Mouse (Mus musculus): Measurements from ENCODE around the gene Meis1. TPM values are rescaled to one million over a fixed set of nuclear protein-coding genes. Genes with fewer than 3 reads are reported as not detected.

Gene Meis1
- polyA plus RNA-seq, 1 experiment, result 31.3 TPM

DNA sequence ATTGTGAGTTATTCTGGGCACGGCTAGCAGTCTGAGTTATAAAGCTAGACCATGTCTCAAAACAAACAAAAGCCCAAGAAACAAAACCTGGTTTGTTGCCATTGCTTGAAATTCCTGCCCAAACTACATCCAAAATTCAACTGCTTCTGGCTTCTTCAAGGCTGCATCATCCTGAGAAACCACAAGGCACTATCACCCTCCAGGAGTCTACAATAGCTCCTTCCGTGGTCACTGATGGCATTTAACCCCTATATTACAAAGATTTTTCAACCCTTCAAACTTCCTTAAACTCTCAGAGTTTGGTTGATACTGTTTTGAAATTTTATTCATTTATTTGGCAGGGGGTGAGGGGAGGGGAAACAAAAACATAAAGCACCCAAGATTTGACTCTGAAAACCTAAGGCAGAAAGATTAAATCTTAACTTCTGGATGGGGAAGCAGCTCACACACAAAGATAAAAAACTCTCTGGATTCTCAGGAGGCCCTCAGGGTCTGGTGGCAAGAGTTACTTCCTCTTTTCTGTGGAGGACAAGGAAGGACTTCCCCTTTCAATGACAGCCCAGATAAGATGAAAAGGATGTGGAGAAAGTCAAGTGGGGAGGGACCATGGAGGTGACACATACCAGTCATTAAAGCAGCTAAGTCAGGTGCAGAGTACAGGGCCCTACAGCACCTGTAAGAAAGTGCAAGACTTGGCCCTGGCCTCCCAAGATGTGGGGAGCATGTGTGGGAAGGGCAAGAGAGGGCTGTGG lies 94.0 kb downstream of the Meis1 start:
- no peak for DNase-seq
- TF ChIP-seq POLR2A (IDR thresholded peaks at IDR 0.05; ENCODE audit: borderline replicate concordance, extremely low read depth, low read depth, low read length) (no peak), CTCF (IDR thresholded peaks at IDR 0.05; ENCODE audit: insufficient read depth, low read length) (no peak)

DNA sequence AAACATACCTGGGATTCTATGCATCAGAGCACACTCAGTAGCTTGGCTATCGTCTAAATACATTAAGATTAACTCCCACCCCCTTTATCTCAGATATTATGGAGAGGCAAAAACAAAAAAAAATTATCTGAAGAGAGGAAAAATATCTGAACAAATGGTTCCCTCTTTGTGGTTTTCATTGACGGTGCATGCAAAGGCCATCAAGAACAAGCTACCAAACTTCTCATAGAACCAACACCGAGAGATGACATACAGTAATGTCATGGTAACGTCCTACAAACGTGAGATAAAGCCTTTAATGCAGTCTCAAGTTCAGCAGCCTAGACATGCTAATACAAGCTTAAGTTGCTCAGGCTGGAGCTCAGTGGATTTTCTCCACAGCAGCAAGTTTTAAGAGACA lies 95.5 kb downstream of the Meis1 start:
- DNase-seq, result no peak
- 70% methylated on average over 5 of the region's 5 CpGs for WGBS
- peaks cover 2% of the 10 kb centered on the region for H3K4me1 ChIP-seq (ENCODE audit: control insufficient read depth, insufficient read depth, low read length)
- TF ChIP-seq POLR2A (IDR thresholded peaks at IDR 0.05; ENCODE audit: borderline replicate concordance, extremely low read depth, low read depth, low read length) (no peak), CTCF (IDR thresholded peaks at IDR 0.05; ENCODE audit: insufficient read depth, low read length) (no peak)
- no peak overlapping the region for H3K4me3 ChIP-seq (replicated peaks; ENCODE audit: extremely low read depth, low read depth, low read length)

More for the DNA sequence above, 94.0 kb downstream of the Meis1 start:
- H3K4me1 ChIP-seq (ENCODE audit: control insufficient read depth, insufficient read depth, low read length), result peaks cover 2% of the 10 kb centered on the region
- WGBS, result 33% methylated on average over 2 of the region's 2 CpGs
- H3K4me3 ChIP-seq (replicated peaks; ENCODE audit: extremely low read depth, low read depth, low read length), result no peak overlapping the region

DNA sequence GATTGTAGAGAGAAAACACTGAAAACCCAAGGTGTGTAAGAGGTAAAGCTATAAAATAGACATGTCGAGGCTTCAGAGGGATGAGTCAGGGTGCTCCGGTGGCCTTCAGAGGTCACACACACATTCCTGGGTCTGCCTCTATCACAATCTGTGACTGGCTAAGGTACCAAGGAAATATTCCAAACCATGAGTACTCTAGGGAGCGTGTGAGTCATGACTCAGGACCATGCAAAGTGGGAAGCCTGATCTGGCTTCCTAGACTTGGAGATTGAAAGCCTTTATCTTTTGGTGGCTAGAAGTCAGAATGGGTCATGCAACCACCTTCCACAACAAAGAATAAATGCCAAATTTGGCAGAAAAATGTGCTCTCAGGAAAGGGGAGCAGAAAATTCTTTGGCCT lies 98.1 kb downstream of the Meis1 start:
- Histone ChIP-seq H3K4me1 (ENCODE audit: control insufficient read depth, insufficient read depth, low read length) (peaks cover 4% of the 10 kb centered on the region), H3K4me3 (replicated peaks; ENCODE audit: extremely low read depth, low read depth, low read length) (no peak overlapping the region)
- no peak for DNase-seq
- TF ChIP-seq CTCF (IDR thresholded peaks at IDR 0.05; ENCODE audit: insufficient read depth, low read length) (no peak), POLR2A (IDR thresholded peaks at IDR 0.05; ENCODE audit: borderline replicate concordance, extremely low read depth, low read depth, low read length) (no peak)
- WGBS, result 84% methylated on average over 3 of the region's 3 CpGs

DNA sequence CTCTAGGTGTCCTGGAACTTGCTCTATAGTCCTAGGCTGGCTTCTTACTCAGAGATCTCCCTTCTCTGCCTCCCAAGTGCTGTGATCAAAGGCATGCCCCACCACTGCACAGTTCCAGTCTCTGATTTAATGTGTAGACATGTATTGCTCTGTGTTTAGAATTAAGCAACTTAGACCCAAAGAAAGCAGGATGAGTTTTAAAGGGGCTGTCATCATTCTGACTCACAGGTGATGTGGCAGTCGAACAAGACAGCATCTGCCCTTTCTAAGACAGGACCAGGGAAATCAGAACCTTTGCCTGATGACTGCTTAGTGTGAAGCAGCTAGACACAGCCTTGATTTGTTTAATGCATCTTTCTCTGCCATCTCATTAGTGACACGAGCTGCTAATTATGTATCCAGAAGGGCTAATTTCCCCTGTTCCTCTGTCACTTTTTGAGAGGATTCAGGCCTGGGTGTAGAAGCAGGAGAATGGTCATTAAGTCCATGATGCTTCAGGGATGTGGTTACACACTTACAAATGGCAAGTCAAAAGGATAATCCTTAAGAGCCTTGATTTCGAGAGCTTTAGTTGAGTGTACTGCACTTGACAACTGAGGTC lies 99.5 kb downstream of the Meis1 start:
- Histone ChIP-seq H3K4me1 (ENCODE audit: control insufficient read depth, insufficient read depth, low read length) (peaks cover 2% of the 10 kb centered on the region), H3K4me3 (replicated peaks; ENCODE audit: extremely low read depth, low read depth, low read length) (no peak overlapping the region)
- 82% methylated on average over 3 of the region's 3 CpGs for whole genome bisulfite sequencing
- TF ChIP-seq POLR2A (IDR thresholded peaks at IDR 0.05; ENCODE audit: borderline replicate concordance, extremely low read depth, low read depth, low read length), result no peak
- no peak for TF ChIP-seq CTCF (IDR thresholded peaks at IDR 0.05; ENCODE audit: insufficient read depth, low read length)
- DNase-seq, result no peak

DNA sequence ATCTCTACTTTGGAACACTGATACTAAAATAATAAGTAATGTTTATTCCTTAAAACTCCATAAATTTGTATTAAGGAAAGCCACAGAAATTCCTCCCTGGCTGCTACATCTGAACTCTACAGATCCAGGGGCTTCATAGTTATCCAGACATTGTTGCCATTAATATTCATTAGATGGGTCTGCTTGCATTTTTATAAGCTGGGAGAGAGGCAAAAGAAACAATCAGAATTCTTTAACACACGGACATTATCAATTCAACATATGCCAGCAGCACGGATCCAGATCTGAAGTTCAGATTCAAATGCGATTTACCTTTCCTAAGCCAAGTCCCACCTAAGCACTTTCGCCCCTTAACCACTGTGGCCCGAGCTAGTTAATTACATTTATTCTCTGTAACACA lies 100.9 kb downstream of the Meis1 start:
- WGBS, result 89% methylated on average over 5 of the region's 5 CpGs
- TF ChIP-seq CTCF (IDR thresholded peaks at IDR 0.05; ENCODE audit: insufficient read depth, low read length) (no peak), POLR2A (IDR thresholded peaks at IDR 0.05; ENCODE audit: borderline replicate concordance, extremely low read depth, low read depth, low read length) (no peak)
- H3K4me3 ChIP-seq (replicated peaks; ENCODE audit: extremely low read depth, low read depth, low read length), result no peak overlapping the region
- peaks cover 4% of the 10 kb centered on the region for H3K4me1 ChIP-seq (ENCODE audit: control insufficient read depth, insufficient read depth, low read length)
- DNase-seq, result no peak

DNA sequence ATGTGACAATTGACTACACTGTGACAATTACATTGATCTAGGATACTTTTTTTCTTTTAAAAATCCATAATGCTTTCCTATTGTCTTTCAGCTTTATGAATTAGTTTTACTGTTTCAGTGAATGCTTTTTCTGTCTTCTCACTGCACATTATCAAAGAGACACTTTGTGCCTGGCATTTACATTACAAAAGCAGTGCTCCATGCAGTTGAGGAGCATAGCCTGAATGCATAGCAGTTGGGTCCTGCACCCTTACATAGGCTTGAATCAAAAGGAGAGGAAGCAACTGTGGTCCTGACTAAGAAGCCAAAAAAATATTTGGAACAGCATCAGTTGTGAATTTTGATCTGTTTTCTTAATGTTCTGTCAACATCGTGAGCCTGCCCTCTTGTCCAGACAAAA lies 105.5 kb downstream of the Meis1 start:
- TF ChIP-seq CTCF (IDR thresholded peaks at IDR 0.05; ENCODE audit: insufficient read depth, low read length), result no peak
- TF ChIP-seq POLR2A (IDR thresholded peaks at IDR 0.05; ENCODE audit: borderline replicate concordance, extremely low read depth, low read depth, low read length), result no peak
- DNase-seq, result no peak
- no peak overlapping the region for H3K4me3 ChIP-seq (replicated peaks; ENCODE audit: extremely low read depth, low read depth, low read length)
- WGBS, result 60% methylated on average over 1 of the region's 1 CpGs
- peaks cover 4% of the 10 kb centered on the region for H3K4me1 ChIP-seq (ENCODE audit: control insufficient read depth, insufficient read depth, low read length)

DNA sequence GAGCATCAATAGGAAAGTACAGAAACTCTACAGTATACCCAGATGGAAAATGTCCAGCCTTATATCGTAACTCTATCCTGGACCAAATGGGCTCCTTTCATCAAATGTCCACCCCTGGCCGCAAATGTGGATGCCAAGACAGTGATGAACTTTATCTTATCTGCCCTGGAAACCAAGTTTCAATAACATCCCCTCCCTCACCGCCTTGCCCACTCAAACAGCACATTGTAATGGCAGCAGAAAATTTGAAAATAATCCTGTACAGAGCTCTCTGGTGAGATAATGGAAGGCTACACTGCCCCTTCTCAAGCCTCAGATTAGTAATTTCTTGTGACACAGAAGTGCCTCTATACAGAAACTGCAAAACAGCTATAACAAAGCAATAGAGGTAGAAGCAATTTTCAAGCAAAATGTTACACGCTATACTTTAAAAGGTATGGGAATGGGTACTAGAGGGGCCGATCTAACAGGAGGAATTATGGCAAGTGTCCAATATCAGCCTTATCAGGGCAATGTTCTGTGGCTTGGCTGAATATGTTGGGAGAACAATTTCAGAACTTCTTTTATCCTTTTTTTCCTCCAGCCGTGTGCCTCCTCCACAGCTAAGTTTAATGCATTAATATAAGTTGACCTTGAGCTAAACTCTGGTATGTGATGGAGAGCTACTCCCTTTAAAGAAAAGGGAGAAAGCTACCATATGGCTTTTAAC lies 106.3 kb downstream of the Meis1 start:
- Histone ChIP-seq H3K4me1 (ENCODE audit: control insufficient read depth, insufficient read depth, low read length) (peaks cover 4% of the 10 kb centered on the region), H3K4me3 (replicated peaks; ENCODE audit: extremely low read depth, low read depth, low read length) (no peak overlapping the region)
- no peak for DNase-seq
- TF ChIP-seq CTCF (IDR thresholded peaks at IDR 0.05; ENCODE audit: insufficient read depth, low read length) (no peak), POLR2A (IDR thresholded peaks at IDR 0.05; ENCODE audit: borderline replicate concordance, extremely low read depth, low read depth, low read length) (no peak)
- WGBS, result 63% methylated on average over 6 of the region's 6 CpGs

DNA sequence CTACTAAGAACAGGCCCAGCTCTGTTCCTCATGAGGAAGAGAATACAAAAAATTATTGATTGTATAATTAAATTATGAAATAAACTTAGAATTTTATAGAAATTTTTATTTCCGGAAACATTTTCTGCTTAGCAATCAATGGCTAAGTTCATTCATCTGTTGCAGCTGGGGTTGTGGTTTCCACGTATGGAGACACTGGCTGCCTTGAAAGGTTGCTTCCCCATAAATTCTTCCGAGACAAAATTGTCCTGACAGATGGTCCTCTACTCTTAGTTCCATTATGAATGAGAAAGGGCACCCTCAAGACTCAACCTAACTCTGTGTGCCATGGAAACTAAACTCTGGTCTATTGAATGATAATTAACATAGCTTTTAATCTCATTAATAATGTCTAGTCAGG lies 111.9 kb downstream of the Meis1 start:
- 78% methylated on average over 3 of the region's 3 CpGs for WGBS
- H3K4me3 ChIP-seq (replicated peaks; ENCODE audit: extremely low read depth, low read depth, low read length), result no peak overlapping the region
- no peak for DNase-seq
- TF ChIP-seq CTCF (IDR thresholded peaks at IDR 0.05; ENCODE audit: insufficient read depth, low read length) (no peak), POLR2A (IDR thresholded peaks at IDR 0.05; ENCODE audit: borderline replicate concordance, extremely low read depth, low read depth, low read length) (no peak)
- H3K4me1 ChIP-seq (ENCODE audit: control insufficient read depth, insufficient read depth, low read length), result peaks cover 4% of the 10 kb centered on the region; the same call in 1 of the 2 replicates

DNA sequence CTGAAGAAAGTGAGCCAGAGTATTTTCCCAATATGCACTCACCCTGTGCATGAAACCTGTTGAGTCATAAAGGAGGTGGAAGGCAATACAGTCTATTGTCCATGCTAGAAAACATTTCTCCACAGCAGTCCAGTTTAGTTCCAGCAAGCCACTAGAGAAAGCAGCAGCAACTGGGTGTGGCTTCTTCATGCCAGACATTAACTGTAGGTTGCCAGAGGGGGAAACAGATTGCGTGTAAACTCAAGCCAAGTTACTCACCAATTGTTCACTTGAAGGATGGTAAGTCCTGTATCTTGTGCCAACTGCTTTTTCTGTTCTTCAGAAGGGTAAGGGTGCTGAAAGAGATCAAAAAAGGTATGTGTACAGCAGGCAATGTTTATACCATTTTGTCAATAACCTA lies 113.4 kb downstream of the Meis1 start:
- peaks cover 6% of the 10 kb centered on the region for H3K4me1 ChIP-seq (ENCODE audit: control insufficient read depth, insufficient read depth, low read length)

More for the DNA sequence above, 113.4 kb downstream of the Meis1 start:
- TF ChIP-seq POLR2A (IDR thresholded peaks at IDR 0.05; ENCODE audit: borderline replicate concordance, extremely low read depth, low read depth, low read length) (no peak), CTCF (IDR thresholded peaks at IDR 0.05; ENCODE audit: insufficient read depth, low read length) (no peak)
- no peak overlapping the region for H3K4me3 ChIP-seq (replicated peaks; ENCODE audit: extremely low read depth, low read depth, low read length)
- DNase-seq, result no peak
- WGBS, result 41% methylated on average over 1 of the region's 1 CpGs

Measured in lung, adult 2 months (tissue).